Mouse (Mus musculus): ENCODE data around the gene H2afz.

DNA sequence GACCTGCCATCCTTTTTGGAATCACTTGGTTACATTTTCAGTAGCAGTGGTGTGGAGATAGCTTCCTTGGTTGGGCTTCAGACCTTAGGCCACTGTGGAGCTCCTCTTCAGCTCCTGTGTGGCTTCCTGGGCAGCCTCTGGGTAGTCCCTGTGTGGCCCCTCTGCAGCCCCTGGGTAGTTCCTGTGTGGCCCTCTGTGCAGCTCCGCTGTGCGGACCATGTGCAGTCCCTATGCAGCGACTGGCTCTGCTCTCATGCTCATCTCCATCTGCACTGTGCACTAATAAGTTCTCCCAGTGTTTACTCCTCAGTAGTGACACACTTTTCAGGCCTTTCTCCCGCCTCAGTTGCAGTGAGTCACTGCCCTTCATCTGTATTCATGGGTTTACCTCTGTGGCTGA is 27.8 kb downstream of the H2afz start:
- no peak for TF ChIP-seq CTCF (IDR thresholded peaks at IDR 0.05 in 2 of 3, conservative IDR thresholded peaks at IDR 0.05 in 1 of 3; ENCODE audit: control insufficient read depth in 1 of 3, insufficient read depth in 1 of 3, low read depth in 2 of 3, low read length in 3 of 3, poor library complexity in 1 of 3, severe bottlenecking in 1 of 3)
- no peak for TF ChIP-seq RCOR1 (IDR thresholded peaks at IDR 0.05; ENCODE audit: low read depth, low read length)
- TF ChIP-seq POLR2A (IDR thresholded peaks at IDR 0.05; ENCODE audit: control insufficient read depth in 1 of 2, insufficient read depth in 1 of 2, low read depth in 1 of 2, low read length in 2 of 2, poor library complexity in 1 of 2) = no peak
- TF ChIP-seq TBP (IDR thresholded peaks at IDR 0.05; ENCODE audit: low read depth, low read length) = no peak
- no peak for TF ChIP-seq MAFK (IDR thresholded peaks at IDR 0.05; ENCODE audit: borderline replicate concordance, low read depth, low read length)
- TF ChIP-seq MYB (IDR thresholded peaks at IDR 0.05; ENCODE audit: low read depth, low read length) = no peak
- no peak for TF ChIP-seq ZNF384 (IDR thresholded peaks at IDR 0.05; ENCODE audit: low read depth, low read length)
